Mouse (Mus musculus) heart, adult 8-10 months (tissue): ENCODE results near the gene Tgif2. TPM values are rescaled to one million over a fixed set of nuclear protein-coding genes. Genes with fewer than 3 reads are reported as not detected.

Experiments
- total RNA-seq, 4 experiments: library from RNA; stranded (reverse); gene quantifications; 2 replicates each; pipeline ENCODE4 v1.2.4; 2022

Tgif2 gene
- total RNA-seq, 4 experiments from 2014 or later, result 0.47 to 0.55 (median 0.51) TPM

Other genes starting within 250 kb of the Tgif2 start
- gene Dlgap4, start 226.3 kb upstream of the Tgif2 start, total RNA-seq, result 10 to 100 TPM; 29.1 to 42.6 (median 32.1) TPM
- 10 to 100 TPM; 40.0 to 70.3 (median 65.6) TPM for gene Myl9, start 64.6 kb upstream of the Tgif2 start, total RNA-seq
- 1 to 10 TPM in 1 of 4 experiments, under 1 TPM in 3; 0.40 to 1.4 (median 0.56) TPM for gene 4930518I15Rik, start 17.9 kb downstream of the Tgif2 start, total RNA-seq
- gene Rab5if, start 23.1 kb downstream of the Tgif2 start, total RNA-seq, result 100 to 1,000 TPM in 2 of 4 experiments, 10 to 100 TPM in 2; 90.3 to 107 (median 102) TPM
- under 1 TPM in 1 of 4 experiments, not detected in 3; 0.09 TPM for gene Sla2, start 47.2 kb downstream of the Tgif2 start, total RNA-seq
- 10 to 100 TPM; 21.7 to 24.5 (median 22.1) TPM for gene Ndrg3, start 152.0 kb downstream of the Tgif2 start, total RNA-seq
- gene Dsn1, start 167.1 kb downstream of the Tgif2 start, total RNA-seq, result 1 to 10 TPM; 1.1 to 2.2 (median 1.6) TPM
- gene Soga1, start 239.2 kb downstream of the Tgif2 start, total RNA-seq, result 10 to 100 TPM in 1 of 4 experiments, 1 to 10 TPM in 3; 8.7 to 11.1 (median 8.9) TPM
- not detected for gene Tldc2, start 247.0 kb downstream of the Tgif2 start, total RNA-seq